Mouse (Mus musculus): ENCODE data around the gene Bsdc1. TPM values are rescaled to one million over a fixed set of nuclear protein-coding genes. Genes with fewer than 3 reads are reported as not detected.
"Not testable (repeated sequence)": the region's sequence is repeated elsewhere in the genome, so short reads cannot be mapped to it uniquely, and the experiment has no call there.

Gene Bsdc1
- polyA plus RNA-seq, 1 experiment from 2014 or later: 18.0 TPM

GRCm38 (mm10) chr4:129509650-129510049 is 48.3 kb downstream of the Bsdc1 start:
- 0 out of 2 replicates have a peak overlapping the region, but pooled peaks have one; percentile 25 for H3K27ac ChIP-seq
- no peak overlapping the region for H3K4me3 ChIP-seq
- H3K4me1 ChIP-seq: peaks cover 46% of the 10 kb centered on the region
- H3K27me3 ChIP-seq (ENCODE audit: poor library complexity, severe bottlenecking): no peaks in the 10 kb centered on the region
- 58% methylated on average over 3 of the region's 3 CpGs for WGBS
- H3K36me3 ChIP-seq (replicated peaks): peaks cover 5% of the 10 kb centered on the region
- no peak for DNase-seq (ENCODE audit: extremely low spot score, low spot score)
- H3K9me3 ChIP-seq: no peaks in the 10 kb centered on the region

DNA sequence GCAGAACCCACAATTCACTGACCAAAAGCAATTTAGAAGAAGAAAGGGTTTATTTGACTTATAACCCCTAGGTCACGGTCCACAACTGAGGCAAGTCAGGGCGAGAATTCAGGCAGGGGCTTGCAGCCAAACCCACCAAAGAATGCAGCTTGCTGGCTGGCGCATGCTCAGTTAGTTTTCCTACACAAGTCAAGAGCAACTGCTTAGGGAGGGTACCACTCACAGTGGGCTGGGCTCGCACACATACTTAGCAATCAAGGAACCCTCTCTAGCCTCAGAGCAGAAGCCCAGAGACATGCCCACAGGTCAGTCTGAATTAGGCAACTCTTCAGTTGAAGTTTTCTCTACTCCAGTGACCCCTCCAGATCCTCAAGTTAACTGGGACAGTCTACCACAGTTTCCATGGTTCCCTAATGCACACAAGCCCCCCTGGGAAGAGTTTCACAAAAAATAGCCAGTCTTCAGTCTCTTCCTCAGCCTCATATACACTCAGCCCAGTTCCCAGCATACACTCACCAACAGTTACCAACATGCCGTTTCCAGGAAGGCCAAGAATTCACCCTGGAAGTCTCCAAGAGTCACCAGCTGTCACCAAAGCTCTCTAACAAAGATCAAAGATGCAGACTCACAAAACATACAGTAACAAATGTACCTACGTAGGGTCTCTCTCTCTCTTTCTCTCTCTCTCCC is 49.5 kb downstream of the Bsdc1 start:
- Histone ChIP-seq H3K27ac (peak overlapping the region; percentile 79), H3K4me1 (peaks cover 56% of the 10 kb centered on the region), H3K36me3 (replicated peaks) (peaks cover 17% of the 10 kb centered on the region), H3K4me3 (peak overlapping the region; percentile 7; the same call in 1 of the 2 replicates), H3K27me3 (ENCODE audit: poor library complexity, severe bottlenecking) (no peaks in the 10 kb centered on the region), H3K9me3 (no peaks in the 10 kb centered on the region)
- WGBS: 46% methylated on average over 6 of the region's 6 CpGs
- no peak for DNase-seq (ENCODE audit: extremely low spot score, low spot score)

GRCm38 (mm10) chr4:129511413-129512096 is 50.2 kb downstream of the Bsdc1 start:
- peaks cover 24% of the 10 kb centered on the region for H3K36me3 ChIP-seq (replicated peaks)
- peak overlapping the region; percentile 7; the same call in 1 of the 2 replicates for H3K4me3 ChIP-seq
- H3K9me3 ChIP-seq: no peaks in the 10 kb centered on the region
- no peak for DNase-seq (ENCODE audit: extremely low spot score, low spot score)
- peaks cover 62% of the 10 kb centered on the region for H3K4me1 ChIP-seq
- peak overlapping the region; percentile 79 for H3K27ac ChIP-seq
- no peaks in the 10 kb centered on the region for H3K27me3 ChIP-seq (ENCODE audit: poor library complexity, severe bottlenecking)
- WGBS: 19% methylated on average over 6 of the region's 6 CpGs

- peak within 1 kb of the TSS; percentile 100 for H3K4me3 ChIP-seq
- no peaks in the 10 kb centered on the region for H3K9me3 ChIP-seq
- DNase-seq (ENCODE audit: extremely low spot score, low spot score): peak; percentile 92
- H3K27me3 ChIP-seq (ENCODE audit: poor library complexity, severe bottlenecking): no peaks in the 10 kb centered on the region
- peak within 1 kb of the TSS; percentile 100 for H3K27ac ChIP-seq
- peaks cover 40% of the 10 kb centered on the region for H3K36me3 ChIP-seq (replicated peaks)
- 6% methylated on average over 47 of the region's 47 CpGs for WGBS
- peaks cover 67% of the 10 kb centered on the region for H3K4me1 ChIP-seq
These were observed 51.8 kb downstream of the Bsdc1 start, which contains the start of gene Marcksl1 for GRCm38 (mm10) chr4:129513086-129513767. Marcksl1 (plus strand) TSS chr4:129513581.

GRCm38 (mm10) chr4:129513891-129514290 is 52.5 kb downstream of the Bsdc1 start:
- H3K9me3 ChIP-seq: no peaks in the 10 kb centered on the region
- H3K4me1 ChIP-seq: peaks cover 65% of the 10 kb centered on the region
- H3K4me3 ChIP-seq: peak overlapping the region; percentile 100
- H3K27me3 ChIP-seq (ENCODE audit: poor library complexity, severe bottlenecking): no peaks in the 10 kb centered on the region
- peak overlapping the region; percentile 100 for H3K27ac ChIP-seq
- DNase-seq (ENCODE audit: extremely low spot score, low spot score): no peak
- WGBS: under 1% methylated on average over 36 of the region's 57 CpGs
- peaks cover 47% of the 10 kb centered on the region for H3K36me3 ChIP-seq (replicated peaks)

- H3K4me3 ChIP-seq: peak overlapping the region; percentile 100
- DNase-seq (ENCODE audit: extremely low spot score, low spot score): peak; percentile 76
- H3K4me1 ChIP-seq: peaks cover 60% of the 10 kb centered on the region
- peaks cover 51% of the 10 kb centered on the region for H3K36me3 ChIP-seq (replicated peaks)
- H3K27ac ChIP-seq: peak overlapping the region; percentile 100
- no peaks in the 10 kb centered on the region for H3K9me3 ChIP-seq
- no peaks in the 10 kb centered on the region for H3K27me3 ChIP-seq (ENCODE audit: poor library complexity, severe bottlenecking)
- WGBS: under 1% methylated on average over 35 of the region's 35 CpGs
These were observed 53.0 kb downstream of the Bsdc1 start for GRCm38 (mm10) chr4:129514300-129514898.

GRCm38 (mm10) chr4:129516925-129517324 is 55.5 kb downstream of the Bsdc1 start:
- Histone ChIP-seq H3K9me3 (no peaks in the 10 kb centered on the region), H3K4me3 (no peak overlapping the region), H3K27me3 (ENCODE audit: poor library complexity, severe bottlenecking) (no peaks in the 10 kb centered on the region), H3K27ac (no peak overlapping the region), H3K36me3 (replicated peaks) (peaks cover 76% of the 10 kb centered on the region), H3K4me1 (peaks cover 39% of the 10 kb centered on the region)
- no peak for DNase-seq (ENCODE audit: extremely low spot score, low spot score)
- 59% methylated on average over 2 of the region's 2 CpGs for WGBS

- H3K4me3 ChIP-seq: no peak overlapping the region
- no peak for DNase-seq (ENCODE audit: extremely low spot score, low spot score)
- H3K4me1 ChIP-seq: peaks cover 23% of the 10 kb centered on the region
- H3K9me3 ChIP-seq: no peaks in the 10 kb centered on the region
- 94% methylated on average over 8 of the region's 8 CpGs for WGBS
- H3K36me3 ChIP-seq (replicated peaks): peaks cover 92% of the 10 kb centered on the region
- H3K27me3 ChIP-seq (ENCODE audit: poor library complexity, severe bottlenecking): no peaks in the 10 kb centered on the region
- H3K27ac ChIP-seq: no peak overlapping the region
These were observed 57.1 kb downstream of the Bsdc1 start for GRCm38 (mm10) chr4:129518519-129518918.

DNA sequence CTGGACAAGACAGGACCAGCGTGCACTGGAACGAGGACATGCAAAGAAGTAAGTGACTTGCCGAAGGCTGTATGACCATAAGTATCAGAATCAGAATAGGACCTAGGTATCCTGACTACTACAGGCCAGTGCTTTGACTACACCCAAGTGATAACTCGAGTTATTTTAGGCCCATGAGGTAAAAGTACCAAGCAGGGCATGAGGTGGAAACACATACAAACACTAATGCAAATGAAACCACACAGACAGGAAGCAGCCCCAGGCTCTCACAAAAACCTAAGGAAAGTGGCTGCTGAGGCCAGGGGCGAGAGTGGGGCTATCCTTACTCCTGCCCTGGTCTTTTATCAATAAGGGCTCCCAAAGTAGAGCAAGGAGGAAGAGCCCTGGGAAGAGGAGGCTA is 64.0 kb downstream of the Bsdc1 start:
- no peaks in the 10 kb centered on the region for H3K27me3 ChIP-seq (ENCODE audit: poor library complexity, severe bottlenecking)
- no peaks in the 10 kb centered on the region for H3K4me1 ChIP-seq
- no peak for DNase-seq (ENCODE audit: extremely low spot score, low spot score)
- H3K9me3 ChIP-seq: no peaks in the 10 kb centered on the region
- H3K36me3 ChIP-seq (replicated peaks): peaks cover 99% of the 10 kb centered on the region
- H3K4me3 ChIP-seq: no peak overlapping the region
- H3K27ac ChIP-seq: no peak overlapping the region
- WGBS: 92% methylated on average over 5 of the region's 5 CpGs

DNA sequence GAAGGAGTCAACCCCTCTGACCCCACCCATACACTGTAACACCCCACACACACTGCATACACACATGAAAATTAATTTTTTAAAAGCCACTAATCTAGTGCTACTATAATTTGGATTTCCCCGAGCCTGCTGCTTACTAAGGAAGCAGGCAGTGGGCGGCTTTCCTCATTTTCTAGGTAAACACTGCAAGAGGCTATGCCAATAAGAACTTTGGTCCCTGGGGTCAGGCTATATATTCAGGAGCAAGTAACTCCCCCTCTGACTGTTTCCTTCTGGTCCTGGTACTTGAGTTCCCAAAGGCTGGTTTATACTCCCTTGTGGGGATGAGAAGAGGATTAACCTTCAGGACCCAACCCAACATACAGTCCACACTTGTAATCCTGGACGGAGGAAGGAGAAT is 64.5 kb downstream of the Bsdc1 start:
- Histone ChIP-seq H3K4me3 (no peak overlapping the region), H3K27me3 (ENCODE audit: poor library complexity, severe bottlenecking) (no peaks in the 10 kb centered on the region), H3K9me3 (no peaks in the 10 kb centered on the region), H3K36me3 (replicated peaks) (peaks cover 99% of the 10 kb centered on the region), H3K4me1 (no peaks in the 10 kb centered on the region), H3K27ac (no peak overlapping the region)
- WGBS: 90% methylated on average over 3 of the region's 3 CpGs
- DNase-seq (ENCODE audit: extremely low spot score, low spot score): no peak

GRCm38 (mm10) chr4:129528901-129529300 is 67.5 kb downstream of the Bsdc1 start:
- not testable (repeated sequence) for H3K9me3 ChIP-seq; DNase-seq (ENCODE audit: extremely low spot score, low spot score); H3K27ac ChIP-seq; H3K4me3 ChIP-seq; H3K4me1 ChIP-seq; H3K27me3 ChIP-seq (ENCODE audit: poor library complexity, severe bottlenecking)
- WGBS: 96% methylated on average over 6 of the region's 6 CpGs
- peaks cover 99% of the 10 kb centered on the region for H3K36me3 ChIP-seq (replicated peaks)
